Mouse (Mus musculus): ENCODE data around the gene Ap1b1.

GRCm38 (mm10) chr11:5091706-5092105 is 105.1 kb downstream of the Ap1b1 start:
- TF ChIP-seq CTCF (IDR thresholded peaks at IDR 0.05; ENCODE audit: low read depth, low read length) = no peak
- no peak for TF ChIP-seq POLR2A (IDR thresholded peaks at IDR 0.05; ENCODE audit: borderline replicate concordance, low read depth, low read length)

Measured in bone marrow macrophage, adult 2 months (primary cell).